Mouse (Mus musculus) lung, embryonic 16.5 days (tissue): ENCODE data around the gene Cdkn1a. TPM values are rescaled to one million over a fixed set of nuclear protein-coding genes. Genes with fewer than 3 reads are reported as not detected.

ENCODE experiments used
- ATAC-seq: fragments of 200-750 bp; cut with Nextera tagmentation; 2 replicates; pipeline ENCODE4 v1.8.0; 2017; ENCODE audit warnings: low read depth, mild to moderate bottlenecking, moderate library complexity
- H3K27ac ChIP-seq: fragments of 300-500 bp; sonication (generic); 2 replicates; pipeline ENCODE4 v1.5.1; 2014; ENCODE audit warnings: mild to moderate bottlenecking, control low read depth, low read length
- H3K27me3 ChIP-seq: fragments of 300-500 bp; sonication (generic); 2 replicates; pipeline ENCODE4 v1.6.1; 2014; ENCODE audit warnings: low read depth, low read length, mixed read lengths; ENCODE audit not compliant: control insufficient read depth, insufficient read depth
- H3K36me3 ChIP-seq: fragments of 300-500 bp; sonication (generic); 2 replicates; pipeline ENCODE4 v1.6.1; 2014; ENCODE audit warnings: low read length; ENCODE audit not compliant: control insufficient read depth, insufficient read depth
- H3K4me1 ChIP-seq: fragments of 300-500 bp; sonication (generic); replicated peaks from 2 replicates; pipeline ENCODE4 v1.6.1; 2014; ENCODE audit warnings: low read length, mixed read lengths; ENCODE audit not compliant: control insufficient read depth, insufficient read depth
- H3K4me2 ChIP-seq: fragments of 300-500 bp; sonication (generic); 2 replicates; pipeline ENCODE4 v1.6.1; 2014; ENCODE audit warnings: low read depth, low read length, control low read depth
- H3K4me3 ChIP-seq: fragments of 300-500 bp; sonication (generic); 2 replicates; pipeline ENCODE4 v1.5.1; 2014; ENCODE audit warnings: mild to moderate bottlenecking, low read length, control low read depth
- H3K9ac ChIP-seq: fragments of 300-500 bp; sonication (generic); 2 replicates; pipeline ENCODE4 v1.6.1; 2014; ENCODE audit warnings: low read length, control low read depth
- H3K9me3 ChIP-seq: fragments of 300-500 bp; sonication (generic); 2 replicates; pipeline ENCODE4 v1.6.1; 2016; ENCODE audit warnings: low read length; ENCODE audit not compliant: control insufficient read depth
- WGBS: fragments of 180-500 bp; shearing (Covaris S2); extraction: QIAGEN DNeasy Blood & Tissue Kit; methylation state at CpG from one replicate; pipeline ENCODE4 v1.1.7; 2014; 5-methylcytosine and 5-hydroxymethylcytosine counted together
- polyA plus RNA-seq: library from polyadenylated mRNA; unstranded; fragments of >200 nt; fragmentation: Nextera tagmentation; extraction: Ambion mirVana; gene quantifications from 2 replicates; pipeline ENCODE4 v1.2.1, GENCODE M21; 2015

Cdkn1a gene
- polyA plus RNA-seq, 1 experiment from 2014 or later, result 41.3 TPM

DNA sequence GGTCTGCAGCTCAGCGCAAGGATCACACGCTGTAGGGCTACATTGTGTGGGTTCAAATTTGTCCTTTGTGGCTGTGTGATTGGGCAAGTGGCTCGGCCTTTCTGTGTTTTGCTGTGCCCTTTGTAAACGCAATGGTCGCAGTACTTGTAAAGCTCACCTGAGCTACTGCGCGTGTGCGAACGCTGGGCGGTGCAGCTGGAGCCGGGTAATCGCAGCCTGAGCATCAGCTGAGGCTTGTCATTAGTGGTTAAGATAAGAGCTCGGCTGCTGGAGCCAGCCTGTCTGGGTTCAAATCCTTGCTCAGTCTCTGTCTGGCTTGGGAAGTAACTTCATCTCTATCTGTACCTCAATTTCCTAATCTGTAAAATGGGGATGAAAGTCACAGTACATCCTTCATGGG is 16.7 kb upstream of the Cdkn1a start:
- H3K4me3 ChIP-seq, result no peak overlapping the region
- peaks cover 18% of the 10 kb centered on the region for H3K4me1 ChIP-seq
- no peaks in the 10 kb centered on the region for H3K9me3 ChIP-seq
- 68% methylated on average over 13 of the region's 13 CpGs for WGBS
- no peak overlapping the region for H3K9ac ChIP-seq
- H3K27ac ChIP-seq, result no peak overlapping the region
- no peaks in the 10 kb centered on the region for H3K36me3 ChIP-seq
- no peak overlapping the region for H3K4me2 ChIP-seq
- H3K27me3 ChIP-seq, result no peaks in the 10 kb centered on the region
- ATAC-seq, result no peak

GRCm38 (mm10) chr17:29076235-29076634 is 14.5 kb upstream of the Cdkn1a start:
- WGBS, result 81% methylated on average over 8 of the region's 8 CpGs
- no peak overlapping the region for H3K9ac ChIP-seq

GRCm38 (mm10) chr17:29077786-29078509 is 12.8 kb upstream of the Cdkn1a start:
- Histone ChIP-seq H3K27ac (no peak overlapping the region), H3K27me3 (peaks cover 11% of the 10 kb centered on the region), H3K4me3 (peak overlapping the region; percentile 46), H3K4me1 (peaks cover 14% of the 10 kb centered on the region), H3K9me3 (no peaks in the 10 kb centered on the region), H3K36me3 (no peaks in the 10 kb centered on the region), H3K4me2 (peak overlapping the region; percentile 63), H3K9ac (peak overlapping the region; percentile 58)
- ATAC-seq, result peak; percentile 60; the same call in 1 of the 2 replicates
- 8% methylated on average over 14 of the region's 14 CpGs for WGBS

More at GRCm38 (mm10) chr17:29076235-29076634, 14.5 kb upstream of the Cdkn1a start:
- no peaks in the 10 kb centered on the region for H3K9me3 ChIP-seq
- no peak overlapping the region for H3K4me3 ChIP-seq
- no peak overlapping the region for H3K4me2 ChIP-seq
- H3K4me1 ChIP-seq, result peaks cover 16% of the 10 kb centered on the region
- no peak for ATAC-seq
- H3K27me3 ChIP-seq, result peaks cover 5% of the 10 kb centered on the region; the same call in 1 of the 2 replicates
- no peaks in the 10 kb centered on the region for H3K36me3 ChIP-seq
- H3K27ac ChIP-seq, result no peak overlapping the region

DNA sequence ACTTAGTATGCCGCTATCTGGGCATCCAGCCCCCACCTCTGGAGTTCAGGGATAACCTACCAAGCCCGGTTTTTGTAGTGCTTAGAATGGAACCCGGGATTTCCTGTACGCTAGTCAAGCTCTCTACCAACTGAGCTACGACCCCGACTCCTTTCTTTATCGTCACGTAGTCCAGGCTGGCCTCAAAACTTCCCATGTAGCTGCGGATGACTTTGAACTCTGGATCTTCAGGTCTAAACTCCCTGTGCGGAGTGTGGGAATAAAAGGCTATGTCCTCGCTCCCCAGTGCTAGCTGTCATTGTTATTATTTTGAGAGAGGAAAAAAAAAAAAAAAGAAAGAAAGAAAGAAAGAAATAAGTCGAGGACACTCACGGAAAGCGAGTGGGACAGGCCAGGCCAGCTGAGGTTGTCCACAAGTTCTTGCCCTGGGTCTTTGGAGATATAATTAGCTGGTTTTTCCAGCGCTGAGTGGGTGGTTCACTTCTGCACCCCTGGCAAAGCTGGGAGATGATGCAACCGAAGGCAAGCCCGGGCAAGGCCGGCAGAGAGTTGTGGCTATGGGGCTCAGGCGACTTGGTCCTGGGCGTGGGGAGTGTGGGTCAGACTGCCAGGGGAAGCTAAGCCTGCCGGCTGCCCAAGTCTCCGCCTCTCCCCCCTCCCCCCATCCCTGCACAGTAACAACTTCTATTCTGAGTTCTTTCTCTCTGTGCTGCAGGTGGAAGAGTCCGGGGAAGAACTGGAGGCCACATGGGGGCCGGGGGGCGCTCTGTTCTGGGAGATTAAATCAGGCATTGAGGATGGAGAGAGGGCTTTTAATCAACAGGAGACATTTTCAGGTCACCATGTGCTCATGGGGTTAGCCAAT is 12.0 kb upstream of the Cdkn1a start:
- Histone ChIP-seq H3K9me3 (no peaks in the 10 kb centered on the region), H3K4me2 (peak overlapping the region; percentile 63), H3K4me3 (peak overlapping the region; percentile 46), H3K36me3 (no peaks in the 10 kb centered on the region), H3K4me1 (peaks cover 11% of the 10 kb centered on the region), H3K9ac (peak overlapping the region; percentile 58), H3K27me3 (peaks cover 11% of the 10 kb centered on the region), H3K27ac (peak overlapping the region; percentile 41; the same call in 1 of the 2 replicates)
- peak; percentile 64 for ATAC-seq
- 7% methylated on average over 25 of the region's 25 CpGs for WGBS

DNA sequence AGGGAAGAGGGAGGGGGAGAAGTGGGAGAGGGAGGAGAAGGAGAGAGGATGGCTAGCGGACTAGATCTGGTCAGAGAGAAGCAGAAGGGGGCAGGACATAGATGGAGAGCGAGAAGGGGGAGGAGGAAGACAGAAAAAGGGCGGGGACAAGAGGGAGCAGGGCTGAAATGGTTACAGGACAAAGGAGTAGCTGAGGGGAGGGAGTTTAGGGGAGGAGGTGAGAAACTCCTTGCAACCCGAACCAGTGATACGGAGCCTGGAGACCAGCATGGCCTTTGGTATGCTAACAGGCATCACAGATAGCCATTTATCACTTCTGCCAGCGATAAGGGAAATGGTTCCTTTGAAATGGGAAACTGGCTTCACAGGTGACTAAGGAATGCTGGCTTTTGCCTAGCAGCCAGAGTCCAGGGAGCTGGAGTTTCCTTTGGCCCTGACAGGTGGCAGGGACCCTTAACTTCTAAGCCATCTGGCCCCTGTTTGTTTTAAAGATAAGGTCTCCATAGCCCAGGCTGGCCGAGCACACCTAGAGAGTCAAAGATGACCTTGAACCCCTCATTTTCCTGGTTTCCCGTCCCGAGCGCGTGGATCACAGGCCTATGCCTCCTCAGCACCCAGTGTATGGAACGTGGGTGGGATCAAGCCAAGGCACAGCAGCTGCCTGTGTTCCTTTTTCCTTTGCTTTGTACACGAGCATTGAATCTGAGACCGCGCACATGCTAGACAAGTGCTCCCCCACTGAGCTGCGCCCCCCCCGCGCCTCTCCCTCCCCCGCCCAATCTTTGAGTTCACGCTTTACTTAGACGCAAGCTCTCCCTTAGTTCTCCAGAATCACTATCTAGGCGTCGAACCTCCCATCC is 9.8 kb upstream of the Cdkn1a start:
- Histone ChIP-seq H3K9me3 (no peaks in the 10 kb centered on the region), H3K27ac (no peak overlapping the region), H3K4me2 (no peak overlapping the region; the same call in 1 of the 2 replicates), H3K4me3 (no peak overlapping the region), H3K36me3 (no peaks in the 10 kb centered on the region), H3K4me1 (peaks cover 11% of the 10 kb centered on the region), H3K27me3 (peaks cover 11% of the 10 kb centered on the region), H3K9ac (no peak overlapping the region)
- peak; percentile 40; the same call in 1 of the 2 replicates for ATAC-seq
- WGBS, result 10% methylated on average over 23 of the region's 23 CpGs

DNA sequence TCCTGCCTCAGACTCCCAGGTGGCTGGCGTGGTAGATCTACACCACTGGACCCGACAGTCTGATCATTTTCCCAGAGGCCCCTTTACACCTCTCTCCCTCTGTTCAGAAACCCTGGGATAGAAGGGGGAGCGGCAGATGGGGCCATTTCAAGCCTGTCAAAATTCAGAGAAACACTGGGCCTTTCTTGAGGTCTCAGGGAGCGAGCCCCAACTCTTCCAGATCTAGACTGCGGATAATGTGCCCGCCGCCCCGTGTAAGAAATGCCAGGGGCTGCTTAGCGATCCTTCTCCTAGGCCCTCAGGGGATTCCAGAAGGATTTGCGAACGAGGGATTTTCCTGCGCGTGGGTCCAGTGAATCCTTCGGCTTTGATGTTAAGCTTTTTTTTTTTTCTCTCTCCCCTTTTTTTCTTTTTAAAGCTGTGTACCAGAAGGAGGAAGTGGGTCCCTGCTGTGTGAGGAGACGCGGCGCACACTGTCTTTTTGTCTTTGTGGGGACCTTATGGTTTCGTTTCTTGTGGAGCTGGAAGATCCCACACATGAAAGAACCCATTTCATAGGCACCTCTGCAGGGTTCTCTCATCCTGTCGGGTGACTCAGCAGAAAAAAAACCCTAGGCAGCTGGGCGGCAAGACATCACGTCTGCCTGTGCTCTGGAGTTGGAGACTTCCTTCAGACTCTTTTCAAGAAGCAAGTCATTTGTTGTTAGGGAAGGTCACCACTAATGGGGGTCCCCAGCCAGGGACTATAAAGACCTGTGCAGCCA is 9.0 kb upstream of the Cdkn1a start:
- H3K4me2 ChIP-seq, result peak overlapping the region; percentile 4; the same call in 1 of the 2 replicates
- H3K9me3 ChIP-seq, result no peaks in the 10 kb centered on the region
- 16% methylated on average over 21 of the region's 21 CpGs for whole genome bisulfite sequencing
- H3K27ac ChIP-seq, result no peak overlapping the region
- no peak overlapping the region for H3K4me3 ChIP-seq
- H3K9ac ChIP-seq, result no peak overlapping the region
- peaks cover 11% of the 10 kb centered on the region for H3K27me3 ChIP-seq
- H3K4me1 ChIP-seq, result peaks cover 11% of the 10 kb centered on the region
- no peak for ATAC-seq
- no peaks in the 10 kb centered on the region for H3K36me3 ChIP-seq

DNA sequence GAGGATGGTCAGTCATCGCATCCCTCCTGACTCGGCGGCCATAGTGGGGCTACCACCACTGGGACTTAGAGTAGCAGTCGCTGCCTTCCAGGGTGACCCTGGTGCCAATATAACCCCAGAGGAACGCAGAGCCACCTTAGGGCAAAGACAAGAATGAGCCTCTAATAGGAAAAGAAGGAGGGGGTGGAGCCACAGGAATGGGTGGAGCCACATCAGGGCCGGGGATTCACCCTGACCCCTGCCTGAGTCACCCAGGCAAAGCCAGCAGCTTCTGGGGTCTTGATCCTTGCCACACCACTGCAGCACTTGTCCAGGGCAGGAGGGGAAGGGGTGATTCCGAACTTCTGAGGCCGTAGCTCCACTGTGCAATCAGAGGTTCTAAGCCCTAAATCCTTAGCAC is 7.2 kb upstream of the Cdkn1a start:
- Histone ChIP-seq H3K9ac (no peak overlapping the region), H3K4me2 (no peak overlapping the region), H3K27ac (no peak overlapping the region), H3K36me3 (no peaks in the 10 kb centered on the region), H3K9me3 (no peaks in the 10 kb centered on the region; the same call in 1 of the 2 replicates), H3K4me1 (peaks cover 5% of the 10 kb centered on the region), H3K4me3 (no peak overlapping the region), H3K27me3 (peaks cover 11% of the 10 kb centered on the region)
- WGBS, result 91% methylated on average over 8 of the region's 8 CpGs
- no peak for ATAC-seq

- no peak overlapping the region for H3K4me2 ChIP-seq
- H3K27ac ChIP-seq, result no peak overlapping the region
- H3K36me3 ChIP-seq, result no peaks in the 10 kb centered on the region
- peaks cover 11% of the 10 kb centered on the region for H3K27me3 ChIP-seq
- no peaks in the 10 kb centered on the region; the same call in 1 of the 2 replicates for H3K9me3 ChIP-seq
- no peak overlapping the region for H3K9ac ChIP-seq
- no peak overlapping the region for H3K4me3 ChIP-seq
- H3K4me1 ChIP-seq, result no peaks in the 10 kb centered on the region
- 88% methylated on average over 7 of the region's 7 CpGs for WGBS
- no peak for ATAC-seq
These were observed 6.1 kb upstream of the Cdkn1a start for GRCm38 (mm10) chr17:29084656-29085055.
